Mouse (Mus musculus) lung, adult 18-20 months (tissue): Measurements from ENCODE around the gene Gm43951.

Experiments
- DNase-seq, 2 experiments: peaks; one replicate each; pipeline ENCODE4 v3.0.0; 2022; ENCODE audit warnings: mixed read lengths in 2 of 2

Gene Gm43951

DNA sequence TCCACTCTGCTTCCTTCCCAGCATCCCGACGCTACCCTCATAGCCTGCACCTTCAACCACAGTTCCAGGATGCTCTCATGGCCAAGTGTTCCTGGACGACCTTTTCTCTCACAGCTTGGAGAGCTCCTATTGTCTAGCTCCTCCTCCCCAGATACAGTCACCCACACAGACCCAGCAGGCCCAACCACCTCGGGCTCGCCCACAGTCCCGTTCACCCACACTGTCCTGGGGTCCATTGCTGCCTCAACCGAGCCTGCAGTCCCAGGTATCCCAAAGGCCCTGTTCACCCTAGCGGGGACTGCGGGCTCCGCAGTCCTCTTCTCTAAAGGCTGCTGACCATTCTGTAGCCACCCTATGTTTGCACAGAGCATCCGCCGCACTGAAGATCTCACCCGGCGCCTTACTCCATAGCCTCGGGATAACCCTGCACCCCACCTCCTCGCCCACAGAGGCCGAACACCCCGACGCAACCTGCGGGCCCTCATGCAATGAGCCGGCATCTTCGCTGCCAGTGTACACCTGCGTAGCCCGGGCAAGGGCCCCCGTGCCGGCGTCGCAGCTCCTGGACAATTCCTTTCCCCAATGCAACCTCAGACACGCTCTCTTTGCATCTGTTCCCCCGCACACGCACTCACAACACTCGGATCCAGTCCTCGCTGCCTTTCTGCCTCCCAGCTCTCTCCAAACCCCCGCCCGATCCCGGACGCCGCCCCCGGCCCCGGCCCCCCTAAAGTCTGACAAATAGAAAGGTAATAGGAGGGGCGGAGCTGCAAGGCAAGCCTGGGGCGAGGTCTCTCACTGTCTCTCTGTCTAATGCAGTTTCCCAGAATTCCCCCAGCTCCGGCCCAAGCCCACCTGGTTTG lies at the start of gene Gm43951:
Gene Gm43951 (minus strand): TSS at position 500 of the 863 bp plus-strand sequence.
- peak in 1 of 2 experiments; percentile 17 for DNase-seq

DNA sequence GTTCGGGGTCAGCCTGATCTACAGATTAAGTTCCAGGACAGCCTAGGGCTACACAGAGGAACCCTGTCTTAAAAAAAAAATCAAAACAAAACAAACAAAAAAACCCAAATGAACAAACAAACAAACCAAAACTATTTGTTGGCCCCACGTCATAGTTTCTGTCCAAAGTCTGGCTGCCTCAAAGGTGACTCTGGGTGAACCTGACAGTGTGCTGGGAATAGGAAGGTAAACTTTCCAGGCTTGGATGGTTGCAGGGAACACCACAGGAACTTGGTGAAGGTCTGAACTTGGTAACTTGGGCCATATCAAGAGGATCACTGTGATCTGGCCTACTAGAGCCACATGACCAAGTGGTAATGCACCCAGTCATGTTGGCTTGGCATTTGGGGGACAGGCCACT lies 49.8 kb upstream of the Gm43951 start:
- no peak for DNase-seq

DNA sequence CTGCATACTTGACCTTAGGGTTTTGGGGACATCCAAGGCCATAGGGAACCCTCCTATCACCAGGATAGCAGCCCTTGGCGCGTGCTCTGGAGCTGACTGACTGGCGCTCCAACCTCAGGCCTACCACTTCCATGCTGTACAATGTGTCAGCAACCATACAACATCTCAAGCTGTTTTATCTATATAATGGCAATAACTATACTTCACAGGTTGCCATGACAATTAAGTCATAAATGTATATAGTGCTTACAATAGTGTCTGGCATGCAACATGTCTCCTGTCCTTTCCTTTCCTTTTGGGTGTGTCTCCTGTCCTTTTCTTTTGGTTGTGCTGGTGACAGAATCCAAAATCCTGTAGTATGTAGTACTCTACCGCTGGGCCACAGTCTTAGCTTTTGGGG lies 49.0 kb upstream of the Gm43951 start:
- DNase-seq = no peak

DNA sequence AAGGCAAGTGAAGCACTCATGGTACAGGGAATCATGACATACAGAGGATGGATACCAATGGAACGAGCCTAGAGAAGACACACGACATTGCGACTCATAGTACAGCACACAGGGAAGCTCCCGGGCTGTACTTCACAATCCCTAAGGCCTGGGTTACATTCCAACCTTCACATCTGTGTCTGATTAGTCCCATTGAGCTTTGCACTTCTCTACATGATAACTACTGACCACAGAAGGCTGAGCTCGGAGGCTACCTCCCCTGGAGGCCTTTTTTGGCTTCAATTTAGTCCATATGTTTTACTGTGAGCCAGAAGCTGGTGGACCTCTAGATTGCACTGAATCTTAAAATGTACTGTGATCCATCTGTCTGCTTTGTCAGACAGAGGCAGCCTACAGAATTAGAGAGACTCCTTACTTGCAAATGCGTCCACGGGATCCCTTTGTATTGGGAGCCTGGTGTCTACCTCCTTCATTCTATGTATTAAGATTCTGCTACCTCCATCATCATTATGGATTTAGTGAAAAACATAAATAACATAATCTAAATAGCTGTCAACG lies 38.6 kb upstream of the Gm43951 start:
- no peak for DNase-seq

DNA sequence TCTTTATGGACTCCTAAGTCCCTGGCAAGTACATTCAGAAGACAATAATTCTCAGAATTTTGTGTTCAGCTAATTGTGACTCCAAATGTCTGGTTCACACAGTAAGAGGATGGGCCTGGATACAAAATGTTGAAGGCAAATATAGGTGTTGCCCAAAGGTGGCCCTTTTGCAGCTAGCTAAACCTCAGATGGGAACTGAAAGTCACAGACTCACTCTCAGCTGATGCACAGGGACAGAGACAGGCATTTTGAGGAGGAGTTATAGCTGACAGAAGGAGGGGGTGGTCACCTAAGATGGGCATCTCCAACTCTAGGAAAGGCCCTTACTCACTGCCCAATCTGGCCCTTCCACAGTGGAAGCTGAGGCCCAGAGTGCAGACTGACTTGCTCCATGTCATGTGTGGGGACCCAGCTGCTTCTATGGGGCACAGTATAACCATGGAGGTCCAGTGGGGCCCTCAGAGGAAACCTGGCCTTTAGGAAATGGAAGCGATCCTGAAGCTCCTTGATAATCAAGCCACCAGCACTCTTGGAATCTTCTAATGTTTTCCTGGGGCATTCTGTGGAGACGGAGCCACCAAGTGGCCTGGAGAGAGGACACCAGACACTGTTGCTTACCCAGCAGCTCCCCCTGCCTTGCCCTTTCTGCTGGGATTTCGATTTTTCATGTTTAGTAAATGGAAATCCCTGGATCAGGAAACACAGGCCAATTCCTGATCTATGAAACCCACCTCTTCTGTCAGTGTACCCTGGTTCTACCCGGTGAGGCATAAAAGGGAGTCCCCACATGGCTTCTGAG lies 33.6 kb upstream of the Gm43951 start:
- DNase-seq = no peak

DNA sequence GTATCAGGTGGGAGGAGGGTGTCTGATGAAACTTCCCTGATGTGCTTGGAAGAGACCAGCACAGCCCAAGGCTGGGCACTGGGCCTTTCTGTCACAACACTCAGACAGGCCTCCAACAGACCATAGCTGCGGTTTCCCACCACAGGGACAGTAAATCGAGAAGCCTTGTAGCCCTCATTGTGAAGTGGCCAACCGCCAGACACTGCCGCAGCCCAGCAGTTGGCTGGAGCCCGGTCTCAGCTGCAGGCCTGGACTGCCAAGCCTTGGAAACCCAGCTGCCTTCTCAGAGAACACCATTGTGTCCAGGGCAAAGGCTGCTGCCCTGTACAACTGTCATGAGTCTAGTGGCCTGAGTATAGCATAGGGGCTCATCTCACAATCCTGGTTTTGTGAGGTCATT lies 27.4 kb upstream of the Gm43951 start:
- no peak for DNase-seq

DNA sequence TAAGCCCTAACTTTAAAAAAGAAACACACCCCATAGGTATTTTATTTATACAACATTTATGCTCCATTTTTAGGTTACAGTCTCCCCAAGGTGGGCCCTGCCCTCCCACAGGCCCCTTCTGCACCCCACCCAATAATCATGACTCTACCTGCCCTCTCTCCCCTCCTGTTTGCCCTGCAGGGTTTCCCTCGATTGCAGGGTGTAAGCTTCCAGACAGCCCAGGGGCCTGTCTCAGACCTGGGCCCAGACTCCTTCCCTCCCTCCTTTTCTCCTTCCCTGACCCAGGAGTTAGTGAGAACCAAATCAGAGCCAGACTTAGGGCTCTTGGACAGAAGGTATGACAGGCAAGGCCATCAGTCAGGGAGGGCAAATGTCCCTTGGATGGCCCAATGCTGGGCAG lies 26.4 kb upstream of the Gm43951 start:
- DNase-seq = no peak

DNA sequence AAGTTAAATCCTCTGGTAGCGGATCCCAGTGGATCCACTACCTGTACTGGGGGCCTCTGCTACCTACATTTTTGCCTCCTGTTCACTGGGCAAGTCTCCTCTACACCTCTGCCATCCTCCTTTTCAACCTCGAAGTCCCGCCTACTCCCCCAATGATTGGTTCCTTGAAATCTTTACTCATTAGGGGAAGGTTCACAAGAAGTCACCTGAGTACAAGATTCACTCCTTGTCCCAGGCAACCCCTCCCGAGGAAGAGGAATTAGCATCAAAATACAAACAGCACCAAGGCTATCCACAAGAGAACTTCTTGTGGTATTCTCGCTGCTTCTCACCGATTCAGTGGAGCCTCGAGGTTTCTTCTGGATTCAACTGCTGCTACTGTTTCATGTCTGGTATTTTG lies 25.4 kb upstream of the Gm43951 start:
- DNase-seq = no peak

DNA sequence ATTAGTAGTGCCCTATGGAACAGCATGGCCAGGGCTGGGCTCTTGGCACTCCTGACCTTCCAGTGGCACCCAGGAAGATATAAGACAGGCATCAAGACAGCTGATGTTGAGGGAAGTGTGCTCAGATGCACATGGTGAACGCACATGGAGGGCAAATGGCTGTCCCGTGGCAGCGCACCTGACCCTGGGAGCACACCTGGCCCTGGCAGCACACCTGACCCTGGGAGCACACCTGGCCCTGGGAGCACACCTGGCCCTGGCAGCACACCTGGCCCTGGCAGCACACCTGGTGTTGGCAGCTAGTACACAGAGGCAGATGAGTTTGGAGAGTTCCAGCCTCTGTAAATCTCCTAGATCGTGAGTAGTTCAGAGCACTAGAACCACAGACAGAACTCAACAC lies 21.9 kb upstream of the Gm43951 start:
- DNase-seq = no peak

DNA sequence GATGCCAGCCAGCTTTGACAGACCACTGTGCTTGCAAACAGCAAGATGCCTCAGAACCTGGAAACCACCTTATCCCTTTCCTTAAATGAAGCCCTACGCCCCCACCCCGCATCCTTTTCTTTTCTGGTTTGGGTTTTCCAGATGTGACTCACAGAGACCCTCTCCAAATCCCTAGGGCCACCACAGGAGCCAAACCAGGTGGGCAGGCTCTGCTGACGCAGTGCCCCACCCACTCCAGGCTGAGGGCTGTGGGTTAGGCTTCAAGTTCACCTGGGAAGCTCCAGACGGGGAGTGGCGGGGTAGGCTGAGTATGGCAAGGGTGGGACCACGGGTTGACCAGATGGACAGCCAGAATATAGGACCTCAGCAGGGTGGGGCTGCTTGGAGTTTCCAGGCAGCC lies 20.3 kb upstream of the Gm43951 start:
- DNase-seq = no peak

DNA sequence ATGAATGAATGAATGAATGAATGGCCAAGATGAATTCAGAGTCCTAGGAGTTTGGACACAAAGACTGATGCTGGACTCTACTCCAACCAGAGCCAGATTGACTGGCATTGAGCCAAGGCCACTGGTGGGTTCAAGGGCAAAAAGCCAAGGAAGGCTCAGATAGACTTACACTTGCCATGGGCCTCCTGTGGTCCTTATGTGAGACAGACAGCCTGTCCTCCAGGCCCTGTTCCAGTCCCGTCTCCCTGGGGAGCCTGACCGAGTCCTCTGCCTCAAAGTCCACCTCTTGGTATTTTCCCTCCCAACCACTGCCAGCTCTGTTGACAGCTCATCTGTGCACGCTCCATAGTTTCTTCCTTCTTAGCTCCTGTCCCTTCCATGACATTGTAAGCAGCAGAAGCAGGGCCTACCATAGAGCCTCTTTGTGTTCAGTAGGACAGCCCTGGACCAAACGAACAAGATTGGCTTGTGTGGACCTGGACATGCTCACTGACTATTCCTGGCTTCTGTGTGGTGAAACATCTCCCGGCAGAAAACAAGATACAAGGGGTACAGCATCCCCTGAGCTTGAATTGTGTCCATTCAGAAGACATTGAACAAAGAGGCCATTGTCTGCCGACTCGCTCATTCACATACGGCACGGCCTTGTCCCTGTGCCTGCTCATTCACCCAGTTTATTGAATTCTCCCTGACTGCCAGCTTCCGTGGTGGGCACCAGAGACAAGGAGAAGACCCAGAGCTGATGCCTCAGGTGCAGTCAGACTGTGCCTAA lies 19.6 kb upstream of the Gm43951 start:
- DNase-seq = no peak

DNA sequence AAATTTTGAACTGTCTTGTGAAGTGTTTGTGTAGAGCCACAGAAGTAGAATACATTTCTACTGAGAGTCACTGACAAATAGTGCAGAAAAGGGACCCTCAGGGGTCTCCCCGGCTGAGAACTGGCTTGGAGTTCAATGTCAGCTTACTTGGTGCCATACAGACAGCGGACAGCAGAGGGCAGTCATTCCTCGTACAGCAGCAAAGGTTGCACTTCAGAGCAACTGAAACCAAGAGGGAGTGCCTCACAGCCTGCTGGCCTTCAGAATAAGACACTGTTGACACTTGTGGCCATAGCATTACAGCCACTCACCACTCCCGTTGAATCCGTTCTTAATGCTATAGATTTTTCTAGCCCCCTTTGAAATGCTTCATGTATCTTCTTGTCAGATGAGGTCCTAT lies 18.2 kb upstream of the Gm43951 start:
- peak; percentile 69 to 70 for DNase-seq

DNA sequence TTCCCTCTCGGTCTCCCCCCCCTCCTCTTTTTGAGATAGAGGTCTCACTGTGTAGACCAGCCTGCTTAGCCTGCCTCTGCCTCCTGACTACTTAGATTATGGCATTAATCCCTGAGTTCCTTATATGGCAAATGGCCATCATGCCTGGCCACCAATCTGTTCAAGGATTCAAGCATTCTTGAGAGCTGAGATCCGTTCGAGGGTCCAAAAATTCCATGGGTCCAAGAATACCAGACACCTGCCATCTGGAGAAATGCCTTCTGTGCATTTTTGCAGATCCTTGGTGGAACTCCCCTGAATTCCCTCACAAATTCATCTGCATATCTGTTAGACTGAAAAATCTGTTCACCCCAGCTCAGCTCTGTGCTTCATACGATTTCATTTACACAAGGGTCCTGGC lies 16.8 kb upstream of the Gm43951 start:
- DNase-seq = no peak

DNA sequence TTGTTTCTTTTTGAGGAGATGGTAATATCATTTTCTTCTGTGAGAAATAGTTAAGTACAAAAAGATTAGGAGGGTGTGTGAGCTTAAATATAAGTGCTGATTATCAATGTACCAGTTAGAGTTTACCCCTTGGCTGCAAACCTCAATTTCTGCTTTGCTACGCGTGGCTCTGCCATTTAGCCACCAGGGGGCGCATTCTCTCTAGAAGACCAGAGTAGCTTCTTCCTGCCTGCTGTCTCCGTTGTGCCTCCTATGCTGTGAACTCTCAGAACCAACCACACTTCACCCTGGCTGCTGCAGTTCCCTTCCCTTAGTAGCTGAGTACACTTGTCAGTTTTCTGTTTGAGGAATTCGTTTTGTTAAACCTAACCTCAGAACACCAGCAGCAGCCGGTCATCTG lies 14.6 kb upstream of the Gm43951 start:
- peak; percentile 35 to 48 for DNase-seq

DNA sequence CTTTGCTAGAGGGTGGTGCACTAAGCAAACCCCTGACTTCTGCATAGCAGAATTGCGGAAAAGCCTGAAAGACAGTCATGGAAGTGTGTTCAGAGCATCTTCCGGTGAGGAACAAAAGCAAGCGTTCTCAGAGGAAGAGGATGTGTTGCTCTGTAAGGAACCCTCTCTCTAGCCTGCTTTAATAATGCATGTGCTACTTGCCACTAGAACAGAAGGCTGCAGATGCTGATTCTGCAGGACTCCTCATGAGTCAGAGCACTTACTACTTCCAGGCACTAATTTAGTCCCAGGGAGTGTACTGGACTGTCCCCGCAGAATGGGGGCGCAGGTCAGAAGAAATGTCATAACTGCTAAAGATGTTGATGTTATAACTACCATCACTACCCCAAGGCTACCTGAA lies 10.5 kb upstream of the Gm43951 start:
- DNase-seq = no peak

DNA sequence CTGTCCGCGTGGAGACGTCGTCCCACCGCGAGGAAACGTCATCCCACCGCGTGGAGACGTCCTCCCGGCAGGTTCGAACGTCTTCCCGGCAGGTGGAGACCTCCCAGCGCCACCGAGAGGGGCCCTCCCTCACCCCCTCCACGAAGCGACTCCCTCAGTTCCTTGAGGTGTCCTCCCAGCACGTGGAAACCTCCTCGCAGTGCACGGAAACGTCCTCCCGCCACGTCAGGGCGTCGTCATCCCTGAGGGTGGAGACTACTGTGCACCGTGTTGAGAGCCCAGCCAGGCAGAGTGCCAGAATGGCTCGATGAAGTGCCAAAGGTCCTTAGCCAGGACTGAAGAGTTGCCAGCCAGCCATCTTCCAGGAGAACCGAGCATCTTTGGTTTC lies 8.8 kb upstream of the Gm43951 start, which contains the start of gene Med31:
Gene Med31 (minus strand): TSS at position 183 of the 388 bp plus-strand sequence.
- peak; percentile 88 to 91 for DNase-seq

DNA sequence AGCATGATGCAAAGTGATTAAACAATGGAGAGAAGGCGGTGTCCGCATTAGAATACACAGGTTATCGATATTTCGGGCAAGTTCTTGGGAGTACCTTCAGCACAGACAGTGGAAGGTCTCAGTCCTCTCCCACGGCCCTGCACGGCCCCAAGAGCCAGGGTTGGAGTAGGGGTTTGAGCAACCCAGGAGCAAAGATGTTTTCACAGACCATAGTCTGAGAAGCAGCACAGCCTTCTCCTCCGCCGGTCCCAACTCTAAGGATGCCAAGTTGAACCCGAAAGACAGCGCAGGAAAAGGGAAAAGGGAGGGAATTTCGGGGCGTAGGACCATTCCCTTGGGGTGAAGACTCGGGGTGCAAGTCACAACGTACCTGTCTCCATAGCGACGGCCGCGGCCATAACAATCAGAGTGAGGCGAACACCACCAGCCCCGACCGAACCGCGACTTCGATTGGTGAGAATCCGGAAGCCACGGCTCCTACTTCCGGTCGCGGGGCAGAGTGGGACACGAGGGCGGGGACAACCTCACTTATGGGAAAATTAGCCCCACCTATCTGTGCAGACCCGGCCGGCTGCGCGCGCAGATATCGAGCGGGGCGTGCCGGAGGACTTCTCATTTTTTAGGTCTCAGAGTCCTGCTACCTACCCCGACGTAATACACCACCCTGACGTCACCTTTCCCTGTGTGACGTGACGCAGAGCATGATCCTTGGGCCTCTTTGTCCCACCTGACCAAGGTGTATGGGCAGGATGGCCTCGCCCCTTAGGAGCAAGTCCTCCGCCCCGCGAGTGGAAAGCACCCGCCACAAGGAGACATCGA lies 8.2 kb upstream of the Gm43951 start:
- DNase-seq = peak; percentile 95 to 97

DNA sequence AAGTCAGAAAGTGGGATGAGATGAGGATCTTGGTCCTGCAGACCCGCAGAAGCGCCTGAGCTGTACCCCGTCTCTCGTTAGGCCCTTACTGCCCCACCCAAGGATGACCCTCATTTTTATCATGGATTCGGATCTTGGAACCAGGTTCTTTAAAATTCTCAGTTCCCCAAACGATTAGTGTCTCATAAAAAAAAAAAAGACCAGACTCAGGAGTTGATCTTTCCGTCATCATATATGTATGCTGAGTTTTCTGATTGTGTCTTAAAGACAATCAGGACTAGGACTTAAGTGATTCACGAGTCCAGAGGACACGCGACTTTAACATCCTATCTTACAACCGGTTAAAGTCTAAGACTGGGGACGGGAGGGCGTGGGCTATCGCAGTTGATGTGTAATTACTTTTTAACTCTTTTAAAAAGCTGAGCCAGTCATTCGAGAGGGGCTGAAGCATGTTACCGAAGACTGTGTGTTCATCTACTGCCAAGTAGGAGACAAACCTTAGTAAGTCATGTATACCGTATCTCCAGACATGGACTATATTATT lies 1.3 kb upstream of the Gm43951 start:
- no peak for DNase-seq

DNA sequence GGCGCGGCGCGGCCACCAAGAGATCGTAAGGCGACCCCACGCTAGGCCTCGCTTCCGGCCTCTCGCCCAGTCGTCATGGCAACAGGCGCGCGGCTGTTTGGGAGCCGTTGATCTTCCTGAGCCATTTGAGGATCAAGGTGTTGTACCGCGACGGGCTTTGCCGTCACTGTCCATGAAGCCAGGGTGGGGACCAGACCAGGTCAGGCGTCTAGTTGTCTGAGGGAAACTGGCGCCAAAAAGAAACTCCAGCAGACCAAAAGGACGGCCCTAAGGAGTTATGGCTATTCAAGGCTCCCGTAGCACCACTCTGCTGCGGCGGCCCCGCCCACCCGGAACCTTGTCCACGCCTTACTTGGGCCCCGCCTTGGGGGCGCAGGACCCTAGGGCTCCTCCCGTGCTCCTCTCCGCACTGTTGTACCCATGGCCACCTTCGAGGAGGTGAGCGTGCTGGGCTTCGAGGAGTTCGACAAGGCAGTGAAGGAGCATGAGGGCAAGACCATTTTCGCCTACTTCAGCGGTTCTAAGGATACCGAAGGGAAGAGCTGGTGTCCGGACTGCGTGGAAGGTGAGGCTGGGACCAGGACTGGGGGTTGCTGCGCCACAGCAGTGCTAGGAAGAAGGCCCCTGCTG lies 679 bp upstream of the Gm43951 start, which contains the start of the genes 4933427D14Rik and Txndc17:
Gene 4933427D14Rik (minus strand): TSS at position 256 of the 630 bp plus-strand sequence.
Gene Txndc17 (plus strand): TSS at position 344 of the 630 bp plus-strand sequence.
- peak; percentile 89 to 90 for DNase-seq

DNA sequence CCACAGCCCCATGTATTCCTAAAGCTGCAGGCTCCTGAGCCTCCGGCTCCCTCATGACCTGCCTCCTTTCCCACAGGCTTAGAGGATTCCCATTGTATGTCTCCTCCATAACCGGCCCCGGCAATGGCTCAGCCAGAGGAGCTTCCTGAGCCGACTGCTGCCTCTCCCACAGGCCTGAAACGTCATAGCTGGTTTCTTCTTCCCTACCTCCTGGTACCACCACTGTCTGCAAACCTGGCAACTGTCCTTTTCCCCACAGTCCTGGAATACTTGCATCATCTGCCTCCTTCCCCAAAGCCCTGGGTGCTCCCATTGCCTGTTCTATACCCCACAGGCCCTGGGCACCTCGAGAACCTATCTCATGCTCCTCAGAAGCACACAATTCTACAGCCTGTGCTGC lies 1.4 kb downstream of the Gm43951 start:
- DNase-seq = no peak

DNA sequence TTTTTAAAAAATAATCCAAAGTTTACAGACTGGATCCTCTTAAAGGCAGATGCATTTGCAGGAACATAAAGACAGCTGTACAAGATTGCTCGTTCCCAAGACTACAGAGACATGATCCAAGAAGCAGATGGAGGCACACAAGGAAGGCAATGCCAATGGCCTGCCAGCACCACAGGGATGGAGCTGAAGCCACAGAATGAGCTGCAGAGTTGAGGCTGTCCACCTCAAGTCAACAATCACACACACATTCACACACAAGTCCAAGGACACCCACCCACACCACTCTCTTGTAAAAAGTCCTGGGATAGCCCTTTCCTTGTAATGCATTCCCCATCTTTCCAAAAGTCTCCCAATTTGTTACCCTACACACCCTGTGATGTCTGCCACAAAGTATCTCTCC lies 3.2 kb downstream of the Gm43951 start:
- DNase-seq = no peak
